Mouse (Mus musculus): ENCODE results near the gene Treh. TPM values are rescaled to one million over a fixed set of nuclear protein-coding genes. Genes with fewer than 3 reads are reported as not detected.
"Not testable (repeated sequence)": the region's sequence is repeated elsewhere in the genome, so short reads cannot be mapped to it uniquely, and the experiment has no call there.

The Treh gene
- not detected in 2 replicates for polyA plus RNA-seq (2014; fragmentation: Nextera tagmentation; extraction: Ambion mirVana)

GRCm38 (mm10) chr9:44673005-44673404 is at the start of gene Treh:
TSS of gene Treh (plus strand) at chr9:44673233.
- no peak within 1 kb of the TSS for H3K4me2 ChIP-seq (ENCODE audit: low read depth, severe bottlenecking)
- DNase-seq (ENCODE audit: low spot score): no peak
- no peaks in the 10 kb centered on the region for H3K27me3 ChIP-seq (ENCODE audit: control insufficient read depth, insufficient read depth, low read length)
- H3K4me3 ChIP-seq (ENCODE audit: low read depth, low read length): no peak within 1 kb of the TSS
- no peak within 1 kb of the TSS for H3K27ac ChIP-seq (replicated peaks; ENCODE audit: low read depth, low read length)
- no peaks in the 10 kb centered on the region for H3K36me3 ChIP-seq (ENCODE audit: control insufficient read depth, insufficient read depth, low read length)
- no peak within 1 kb of the TSS for H3K9ac ChIP-seq (ENCODE audit: low read length)
- ATAC-seq (ENCODE audit: insufficient number of reproducible peaks, low FRiP score, low TSS enrichment, low read depth): no peak
- H3K9me3 ChIP-seq (ENCODE audit: control insufficient read depth, low read length): no peaks in the 10 kb centered on the region; the same call in 1 of the 2 replicates
- 87% methylated on average over 3 of the region's 3 CpGs for WGBS
- no peaks in the 10 kb centered on the region for H3K4me1 ChIP-seq (ENCODE audit: control insufficient read depth, insufficient read depth, low read length)

- H3K4me1 ChIP-seq (ENCODE audit: control insufficient read depth, insufficient read depth, low read length): no peaks in the 10 kb centered on the region
- no peak overlapping the region for H3K27ac ChIP-seq (replicated peaks; ENCODE audit: low read depth, low read length)
- ATAC-seq (ENCODE audit: insufficient number of reproducible peaks, low FRiP score, low TSS enrichment, low read depth): no peak
- 64% methylated on average over 5 of the region's 5 CpGs for WGBS
- no peak overlapping the region for H3K4me2 ChIP-seq (ENCODE audit: low read depth, severe bottlenecking)
- no peak overlapping the region for H3K9ac ChIP-seq (ENCODE audit: low read length)
- H3K4me3 ChIP-seq (ENCODE audit: low read depth, low read length): no peak overlapping the region
- peaks cover 32% of the 10 kb centered on the region for H3K36me3 ChIP-seq (ENCODE audit: control insufficient read depth, insufficient read depth, low read length)
- no peaks in the 10 kb centered on the region for H3K27me3 ChIP-seq (ENCODE audit: control insufficient read depth, insufficient read depth, low read length)
- DNase-seq (ENCODE audit: low spot score): no peak
- no peaks in the 10 kb centered on the region for H3K9me3 ChIP-seq (ENCODE audit: control insufficient read depth, low read length)
Observed at GRCm38 (mm10) chr9:44624390-44624789, 48.6 kb upstream of the Treh start.

GRCm38 (mm10) chr9:44626268-44626667 is 46.8 kb upstream of the Treh start:
- WGBS: 85% methylated on average over 5 of the region's 5 CpGs
- H3K4me3 ChIP-seq (ENCODE audit: low read depth, low read length): no peak overlapping the region
- H3K4me2 ChIP-seq (ENCODE audit: low read depth, severe bottlenecking): no peak overlapping the region
- ATAC-seq (ENCODE audit: insufficient number of reproducible peaks, low FRiP score, low TSS enrichment, low read depth) (no peak), DNase-seq (ENCODE audit: low spot score) (no peak)
- H3K9ac ChIP-seq (ENCODE audit: low read length): no peak overlapping the region
- H3K27me3 ChIP-seq (ENCODE audit: control insufficient read depth, insufficient read depth, low read length): no peaks in the 10 kb centered on the region
- H3K4me1 ChIP-seq (ENCODE audit: control insufficient read depth, insufficient read depth, low read length): no peaks in the 10 kb centered on the region
- H3K36me3 ChIP-seq (ENCODE audit: control insufficient read depth, insufficient read depth, low read length): peaks cover 33% of the 10 kb centered on the region
- H3K27ac ChIP-seq (replicated peaks; ENCODE audit: low read depth, low read length): no peak overlapping the region
- no peaks in the 10 kb centered on the region for H3K9me3 ChIP-seq (ENCODE audit: control insufficient read depth, low read length)

GRCm38 (mm10) chr9:44637551-44638169 is 35.4 kb upstream of the Treh start:
- no peak overlapping the region for H3K27ac ChIP-seq (replicated peaks; ENCODE audit: low read depth, low read length)
- H3K36me3 ChIP-seq (ENCODE audit: control insufficient read depth, insufficient read depth, low read length): peaks cover 32% of the 10 kb centered on the region
- H3K4me1 ChIP-seq (ENCODE audit: control insufficient read depth, insufficient read depth, low read length): no peaks in the 10 kb centered on the region
- H3K4me3 ChIP-seq (ENCODE audit: low read depth, low read length): no peak overlapping the region
- H3K27me3 ChIP-seq (ENCODE audit: control insufficient read depth, insufficient read depth, low read length): no peaks in the 10 kb centered on the region
- no peaks in the 10 kb centered on the region for H3K9me3 ChIP-seq (ENCODE audit: control insufficient read depth, low read length)
- H3K4me2 ChIP-seq (ENCODE audit: low read depth, severe bottlenecking): no peak overlapping the region
- ATAC-seq (ENCODE audit: insufficient number of reproducible peaks, low FRiP score, low TSS enrichment, low read depth) (no peak), DNase-seq (ENCODE audit: low spot score) (no peak)
- H3K9ac ChIP-seq (ENCODE audit: low read length): no peak overlapping the region
- 89% methylated on average over 15 of the region's 15 CpGs for WGBS

GRCm38 (mm10) chr9:44638726-44639125 is 34.3 kb upstream of the Treh start:
- H3K9ac ChIP-seq (ENCODE audit: low read length); ATAC-seq (ENCODE audit: insufficient number of reproducible peaks, low FRiP score, low TSS enrichment, low read depth); H3K27ac ChIP-seq (replicated peaks; ENCODE audit: low read depth, low read length); H3K9me3 ChIP-seq (ENCODE audit: control insufficient read depth, low read length); H3K4me1 ChIP-seq (ENCODE audit: control insufficient read depth, insufficient read depth, low read length); DNase-seq (ENCODE audit: low spot score); H3K27me3 ChIP-seq (ENCODE audit: control insufficient read depth, insufficient read depth, low read length); H3K4me2 ChIP-seq (ENCODE audit: low read depth, severe bottlenecking); H3K4me3 ChIP-seq (ENCODE audit: low read depth, low read length): not testable (repeated sequence)
- H3K36me3 ChIP-seq (ENCODE audit: control insufficient read depth, insufficient read depth, low read length): peaks cover 23% of the 10 kb centered on the region
- WGBS: 91% methylated on average over 9 of the region's 9 CpGs

- not testable (repeated sequence) for H3K4me2 ChIP-seq (ENCODE audit: low read depth, severe bottlenecking); H3K4me1 ChIP-seq (ENCODE audit: control insufficient read depth, insufficient read depth, low read length); ATAC-seq (ENCODE audit: insufficient number of reproducible peaks, low FRiP score, low TSS enrichment, low read depth); H3K27me3 ChIP-seq (ENCODE audit: control insufficient read depth, insufficient read depth, low read length); H3K27ac ChIP-seq (replicated peaks; ENCODE audit: low read depth, low read length); H3K4me3 ChIP-seq (ENCODE audit: low read depth, low read length); H3K9ac ChIP-seq (ENCODE audit: low read length); H3K9me3 ChIP-seq (ENCODE audit: control insufficient read depth, low read length); DNase-seq (ENCODE audit: low spot score)
- WGBS: 90% methylated on average over 1 of the region's 1 CpGs
- H3K36me3 ChIP-seq (ENCODE audit: control insufficient read depth, insufficient read depth, low read length): peaks cover 15% of the 10 kb centered on the region
Observed at GRCm38 (mm10) chr9:44640028-44640427, 33.0 kb upstream of the Treh start.

GRCm38 (mm10) chr9:44640646-44641357 is 32.2 kb upstream of the Treh start:
- H3K9ac ChIP-seq (ENCODE audit: low read length): no peak overlapping the region
- H3K27ac ChIP-seq (replicated peaks; ENCODE audit: low read depth, low read length): no peak overlapping the region
- H3K27me3 ChIP-seq (ENCODE audit: control insufficient read depth, insufficient read depth, low read length): no peaks in the 10 kb centered on the region
- ATAC-seq (ENCODE audit: insufficient number of reproducible peaks, low FRiP score, low TSS enrichment, low read depth): no peak
- peaks cover 12% of the 10 kb centered on the region for H3K36me3 ChIP-seq (ENCODE audit: control insufficient read depth, insufficient read depth, low read length)
- no peak for DNase-seq (ENCODE audit: low spot score)
- 96% methylated on average over 3 of the region's 3 CpGs for WGBS
- H3K9me3 ChIP-seq (ENCODE audit: control insufficient read depth, low read length): no peaks in the 10 kb centered on the region
- no peak overlapping the region for H3K4me3 ChIP-seq (ENCODE audit: low read depth, low read length)
- no peak overlapping the region for H3K4me2 ChIP-seq (ENCODE audit: low read depth, severe bottlenecking)
- no peaks in the 10 kb centered on the region for H3K4me1 ChIP-seq (ENCODE audit: control insufficient read depth, insufficient read depth, low read length)

GRCm38 (mm10) chr9:44641616-44642015 is 31.4 kb upstream of the Treh start:
- Histone ChIP-seq H3K27ac (replicated peaks; ENCODE audit: low read depth, low read length) (no peak overlapping the region), H3K4me2 (ENCODE audit: low read depth, severe bottlenecking) (no peak overlapping the region), H3K4me3 (ENCODE audit: low read depth, low read length) (no peak overlapping the region), H3K27me3 (ENCODE audit: control insufficient read depth, insufficient read depth, low read length) (no peaks in the 10 kb centered on the region), H3K4me1 (ENCODE audit: control insufficient read depth, insufficient read depth, low read length) (no peaks in the 10 kb centered on the region), H3K36me3 (ENCODE audit: control insufficient read depth, insufficient read depth, low read length) (peaks cover 9% of the 10 kb centered on the region), H3K9ac (ENCODE audit: low read length) (no peak overlapping the region), H3K9me3 (ENCODE audit: control insufficient read depth, low read length) (no peaks in the 10 kb centered on the region)
- DNase-seq (ENCODE audit: low spot score) (no peak), ATAC-seq (ENCODE audit: insufficient number of reproducible peaks, low FRiP score, low TSS enrichment, low read depth) (no peak)
- WGBS: 95% methylated on average over 2 of the region's 2 CpGs

Measured in limb, embryonic 11.5 days (tissue).